Mouse (Mus musculus): ENCODE results near the gene Fbxo17.

The Fbxo17 gene

GRCm38 (mm10) chr7:28766910-28767309 lies 50.3 kb downstream of the Fbxo17 start:
- in situ Hi-C loops (cut with MboI): no loop called here

- in situ Hi-C loops (cut with MboI): no loop called here
Measured at GRCm38 (mm10) chr7:28767462-28767965, 50.9 kb downstream of the Fbxo17 start, which contains the start of gene Nfkbib. TSS of gene Nfkbib (minus strand) at chr7:28767512.

- in situ Hi-C loops (cut with MboI): no loop called here
Measured at GRCm38 (mm10) chr7:28769414-28769958, 52.9 kb downstream of the Fbxo17 start.

GRCm38 (mm10) chr7:28770309-28770708 lies 53.7 kb downstream of the Fbxo17 start:
- in situ Hi-C loops (cut with MboI): no loop called here

GRCm38 (mm10) chr7:28771867-28772266 lies 55.3 kb downstream of the Fbxo17 start:
- in situ Hi-C loops (cut with MboI): no loop called here

- in situ Hi-C loops (cut with MboI): no loop called here
Measured at GRCm38 (mm10) chr7:28773163-28773562, 56.6 kb downstream of the Fbxo17 start.

GRCm38 (mm10) chr7:28774164-28774563 lies 57.6 kb downstream of the Fbxo17 start:
- in situ Hi-C loops (cut with MboI): no loop called here

GRCm38 (mm10) chr7:28775129-28775528 lies 58.5 kb downstream of the Fbxo17 start:
- in situ Hi-C loops (cut with MboI): no loop called here

GRCm38 (mm10) chr7:28778825-28779224 lies 62.2 kb downstream of the Fbxo17 start:
- in situ Hi-C loops (cut with MboI): no loop called here

- in situ Hi-C loops (cut with MboI): no loop called here
Measured at GRCm38 (mm10) chr7:28780067-28780658, 63.6 kb downstream of the Fbxo17 start.

GRCm38 (mm10) chr7:28780857-28781256 lies 64.3 kb downstream of the Fbxo17 start:
- in situ Hi-C loops (cut with MboI): no loop called here

- in situ Hi-C loops (cut with MboI): no loop called here
Measured at GRCm38 (mm10) chr7:28781261-28781663, 64.7 kb downstream of the Fbxo17 start.

GRCm38 (mm10) chr7:28785161-28785560 lies 68.6 kb downstream of the Fbxo17 start:
- in situ Hi-C loops (cut with MboI): no loop called here
